Mouse (Mus musculus): ENCODE results near the gene Wdr18. TPM values are rescaled to one million over a fixed set of nuclear protein-coding genes. Genes with fewer than 3 reads are reported as not detected.

The Wdr18 gene
- 22.7 and 23.6 TPM in 2 replicates for polyA plus RNA-seq (2012; rRNA removed)

DNA sequence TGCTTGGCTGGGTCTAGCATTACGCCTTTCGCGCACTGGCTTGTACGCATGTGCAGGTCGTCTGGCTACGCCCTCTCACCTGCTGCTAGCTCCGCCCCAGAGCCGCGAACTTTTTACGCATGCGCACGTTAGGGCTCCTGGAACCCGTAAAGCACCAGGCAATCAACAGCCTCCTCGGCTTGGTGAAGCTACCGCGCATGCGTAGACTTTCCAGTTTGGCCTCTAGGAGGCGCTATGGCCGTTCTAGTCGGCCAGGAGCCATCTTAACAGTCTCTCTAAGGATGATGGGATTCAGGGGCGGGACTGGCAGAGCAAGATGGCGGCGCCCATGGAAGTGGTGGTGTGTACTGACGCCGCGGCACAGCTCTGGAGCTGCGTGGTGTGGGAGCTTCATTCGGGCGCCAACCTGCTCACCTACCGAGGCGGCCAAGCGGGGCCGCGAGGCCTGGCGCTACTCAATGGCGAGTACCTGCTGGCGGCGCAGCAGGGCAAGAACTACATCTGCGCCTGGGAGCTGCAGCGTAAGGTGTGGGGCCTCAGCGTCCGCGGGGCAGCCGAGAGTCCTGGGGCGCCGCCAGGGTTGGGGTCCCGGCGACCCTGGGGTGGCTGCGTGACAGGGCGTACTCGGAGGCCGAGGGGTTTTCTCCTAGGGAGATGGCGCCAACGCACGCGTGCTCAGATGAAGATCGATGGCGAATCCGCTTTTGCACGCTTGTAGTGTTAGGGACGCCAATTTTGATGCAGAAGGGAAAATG, at the start of gene Wdr18:
Gene Wdr18 (plus strand): TSS at position 306 of the 755 bp plus-strand sequence.

DNA sequence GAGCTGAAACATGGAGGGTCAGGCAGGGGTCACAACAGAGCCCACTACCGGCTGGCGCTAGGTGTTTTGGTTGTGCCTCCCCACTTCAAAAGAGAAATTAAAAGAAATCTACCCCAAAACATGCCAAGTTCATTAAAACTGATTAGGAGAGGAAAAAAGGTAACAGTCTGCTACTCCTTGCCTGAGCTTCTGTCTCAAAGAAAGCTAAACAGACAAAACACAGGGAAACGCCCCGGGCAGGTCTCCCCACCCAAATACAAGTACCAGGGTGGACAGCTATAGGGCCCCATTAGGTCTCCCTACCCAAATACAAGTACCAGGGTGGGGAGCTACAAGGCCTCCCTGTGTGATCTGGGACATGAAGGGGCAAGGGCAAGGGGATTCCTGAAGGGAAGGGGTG, 49.4 kb upstream of the Wdr18 start, which contains the start of gene Gm26602:
Gene Gm26602 (plus strand): TSS at position 301 of the 400 bp plus-strand sequence.

DNA sequence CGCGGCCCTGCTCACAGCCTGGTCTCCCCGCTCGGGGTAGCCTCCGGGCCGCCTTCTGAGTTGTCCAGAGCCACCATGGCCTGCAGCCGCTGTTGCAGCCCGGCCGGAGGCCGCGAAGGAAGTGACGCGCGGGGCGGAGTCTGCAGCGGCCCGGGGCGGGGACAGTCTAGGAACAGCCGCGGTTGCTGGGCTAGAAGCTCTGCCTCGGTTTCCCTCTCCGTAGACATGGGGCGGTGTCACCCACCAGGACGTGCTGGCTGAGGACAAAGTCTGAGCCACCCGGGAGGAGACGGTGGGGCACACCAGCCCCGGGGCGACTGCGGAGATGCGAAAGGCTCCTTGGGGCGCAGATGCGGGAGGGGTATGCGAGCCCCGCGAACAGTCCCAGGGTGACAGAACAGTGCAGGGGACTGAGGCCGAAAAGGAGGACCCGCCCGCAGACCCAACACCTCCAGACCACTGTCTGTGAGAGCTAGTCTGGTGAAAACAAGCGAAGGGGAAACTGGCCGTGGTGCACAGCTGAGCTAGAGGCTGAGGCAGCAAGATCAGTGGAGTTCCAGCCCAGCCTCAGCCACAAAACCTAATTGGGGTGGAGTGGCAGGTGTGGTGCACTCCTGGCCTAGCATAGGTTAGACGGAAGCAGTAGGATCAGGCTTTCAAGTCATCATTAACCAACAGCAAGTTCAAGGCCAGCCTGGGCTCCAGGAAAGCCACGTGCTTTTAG, 43.0 kb upstream of the Wdr18 start, which contains the start of gene Kiss1r:
Gene Kiss1r (plus strand): TSS at position 164 of the 724 bp plus-strand sequence.

DNA sequence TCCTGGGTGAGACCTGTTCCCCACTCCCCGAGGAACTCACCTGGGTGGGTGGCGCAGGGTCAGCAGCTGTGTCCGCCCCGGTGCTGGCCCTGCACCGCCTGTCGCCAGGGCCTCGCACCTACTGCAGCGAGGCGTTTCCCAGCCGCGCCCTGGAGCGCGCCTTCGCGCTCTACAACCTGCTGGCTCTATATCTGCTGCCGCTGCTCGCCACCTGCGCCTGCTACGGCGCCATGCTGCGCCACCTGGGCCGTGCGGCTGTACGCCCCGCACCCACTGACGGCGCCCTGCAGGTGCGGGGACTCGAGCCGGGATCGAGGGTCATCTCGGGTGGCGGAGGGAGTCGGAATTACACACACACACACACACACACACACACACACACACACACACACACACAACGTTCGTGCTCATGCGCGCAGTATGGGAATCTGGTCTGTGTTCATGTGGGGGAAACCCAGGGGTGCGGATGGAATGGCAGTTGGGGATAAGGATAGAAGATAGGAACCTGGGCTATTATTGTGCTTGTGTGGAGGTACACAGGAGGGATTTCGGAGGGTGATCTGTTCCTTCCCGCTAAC, 38.9 kb upstream of the Wdr18 start, which contains the start of gene R3hdm4:
Gene R3hdm4 (minus strand): TSS at position 251 of the 578 bp plus-strand sequence.

DNA sequence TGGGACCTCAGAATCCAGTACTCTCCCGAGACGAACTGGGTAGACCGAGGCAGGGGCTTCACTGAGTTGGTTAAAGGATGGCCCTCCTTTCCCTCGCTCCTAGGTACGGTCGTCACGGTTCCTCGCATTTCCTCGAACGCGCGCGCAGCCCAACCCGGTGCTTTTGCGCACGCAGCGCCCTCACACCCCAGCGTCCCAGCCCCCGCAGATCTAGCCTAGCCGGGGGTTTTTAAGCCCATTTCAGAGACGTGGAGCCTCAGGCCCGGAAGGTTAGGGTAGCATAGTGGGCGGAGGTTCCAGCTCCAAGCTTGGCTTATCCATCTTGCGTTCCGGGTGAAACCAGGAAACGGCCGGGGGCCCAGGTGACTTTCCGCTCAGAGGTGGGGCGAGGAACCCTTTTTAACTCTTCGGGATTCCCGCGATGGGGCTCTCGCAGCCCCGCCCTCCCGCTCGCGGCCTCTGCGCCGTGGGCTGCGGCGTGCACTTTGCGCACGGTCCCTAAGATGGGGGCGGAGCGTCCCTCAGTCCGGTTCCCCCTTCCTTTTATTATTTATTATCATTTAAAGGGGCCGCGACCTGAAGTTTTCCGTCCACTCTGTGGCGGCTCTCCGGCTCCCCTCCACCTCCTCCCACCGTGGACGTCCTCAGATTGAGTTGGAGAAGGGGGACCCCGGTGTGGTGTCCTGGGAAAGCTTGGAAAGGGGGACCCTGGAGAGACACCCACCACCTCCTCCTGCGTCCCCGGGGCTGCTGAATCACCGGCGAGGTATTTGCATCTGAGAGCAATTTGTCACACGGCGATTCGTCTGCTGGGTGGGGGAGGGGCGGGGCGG, 33.2 kb upstream of the Wdr18 start, which contains the start of gene Arid3a:
Gene Arid3a (plus strand): TSS at position 553 of the 833 bp plus-strand sequence.

DNA sequence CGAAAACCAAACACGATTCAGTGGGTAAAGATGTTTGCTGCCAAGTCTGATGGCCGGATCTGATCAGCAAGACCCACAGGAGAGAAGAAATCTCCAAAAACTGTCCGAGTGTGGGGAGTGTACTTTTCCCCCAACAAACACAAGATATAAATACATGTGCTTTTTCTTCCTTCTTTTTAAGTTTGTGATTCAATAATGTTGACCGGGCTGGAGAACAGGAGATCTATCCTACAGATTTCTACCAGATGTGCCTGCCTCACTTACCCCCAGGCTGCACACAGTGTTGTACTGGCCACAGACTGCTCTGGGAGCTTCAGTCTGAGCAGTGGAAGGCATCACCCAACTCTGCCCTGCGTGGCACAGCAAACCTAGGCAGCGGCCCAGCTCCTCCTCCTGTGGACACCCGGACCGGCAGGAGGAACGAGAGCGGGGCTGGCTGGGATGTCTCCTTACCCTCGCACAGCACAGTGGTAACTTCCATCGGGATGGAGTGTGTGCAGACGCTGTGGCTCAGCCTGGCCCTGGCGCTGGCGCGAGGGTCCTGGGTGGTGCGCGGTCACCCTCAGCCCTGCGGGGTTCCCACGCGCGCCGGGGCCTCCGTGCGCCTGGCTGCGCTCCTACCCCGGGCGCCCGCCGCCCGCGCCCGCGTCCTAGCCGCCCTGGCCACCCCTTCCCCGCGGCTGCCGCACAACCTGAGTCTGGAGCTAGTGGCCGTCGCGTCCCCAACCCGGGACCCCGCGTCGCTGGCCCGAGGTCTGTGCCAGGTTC, 10.6 kb downstream of the Wdr18 start, which contains the start of gene Grin3b:
Gene Grin3b (plus strand): TSS at position 301 of the 768 bp plus-strand sequence.

GRCm38 (mm10) chr10:79984195-79984816, 24.4 kb downstream of the Wdr18 start, which contains the start of gene Tmem259:
Gene Tmem259, minus strand, starts transcription at chr10:79984330.

GRCm38 (mm10) chr10:79988506-79989271, 28.7 kb downstream of the Wdr18 start, which contains the start of gene Cnn2:
Gene Cnn2, plus strand, starts transcription at chr10:79988584.

DNA sequence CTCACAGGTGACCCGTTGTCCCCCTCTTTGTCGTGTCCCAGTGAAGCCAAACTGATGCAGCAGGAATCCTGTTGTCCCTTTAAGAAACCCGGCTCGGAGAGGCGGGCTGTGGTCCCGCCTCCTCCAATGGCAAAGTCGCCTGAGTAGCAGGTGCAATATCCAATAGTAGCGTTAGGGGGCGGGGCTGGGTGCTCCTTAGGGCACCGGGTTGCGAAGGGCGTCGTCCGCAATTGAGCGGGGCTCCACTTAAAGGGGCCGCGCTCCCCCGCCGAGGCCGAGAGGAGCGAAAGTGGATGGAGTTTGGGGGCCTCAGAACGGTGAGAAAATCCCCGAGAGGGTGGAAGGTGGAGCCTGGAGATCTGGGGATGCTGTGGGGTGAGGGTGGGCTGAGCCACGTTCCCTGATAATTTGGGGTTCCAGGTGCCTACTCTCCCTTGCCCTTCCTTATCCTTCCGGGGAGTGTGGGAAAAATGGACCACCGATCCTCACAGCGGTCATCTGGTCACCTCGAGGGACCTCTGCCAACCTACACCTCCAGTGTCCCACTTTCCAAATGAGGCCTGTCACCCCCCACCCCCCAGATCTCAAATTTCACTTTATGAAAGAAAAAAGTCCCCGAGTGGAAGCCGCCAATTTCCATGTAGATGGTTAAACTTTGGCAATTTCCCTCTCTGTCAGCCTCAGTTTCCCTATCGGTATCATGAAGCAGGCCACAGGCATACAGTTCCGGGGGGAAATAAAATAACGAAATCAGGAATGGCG, 36.5 kb downstream of the Wdr18 start, which contains the start of gene Abca7:
Gene Abca7 (plus strand): TSS at position 223 of the 762 bp plus-strand sequence.

DNA sequence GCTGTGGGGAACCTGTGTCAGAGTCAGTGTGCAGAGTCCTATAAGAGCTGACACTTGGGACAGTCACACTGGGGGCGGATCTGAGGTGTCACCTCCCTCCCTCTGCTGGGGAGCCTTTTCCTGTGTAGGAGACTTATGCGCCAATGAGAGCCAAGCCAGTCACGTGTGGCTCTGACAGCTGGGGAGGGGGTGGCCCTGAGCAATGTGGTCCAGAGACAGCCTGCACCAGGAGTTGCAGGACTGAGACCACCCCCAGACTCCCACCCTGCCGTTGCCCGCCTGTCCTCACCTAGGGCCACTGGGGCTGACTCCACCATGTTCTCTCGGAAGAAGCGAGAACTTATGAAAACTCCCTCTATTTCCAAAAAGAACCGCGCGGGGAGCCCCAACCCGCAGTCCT, 56.6 kb downstream of the Wdr18 start, which contains the start of gene Arhgap45:
Gene Arhgap45 (plus strand): TSS at position 143 of the 400 bp plus-strand sequence.

Other genes with a start within 250 kb of the Wdr18 start
- gene Hcn2, start 243.5 kb upstream of the Wdr18 start, polyA plus RNA-seq (2012; rRNA removed) = 0.07 and 0.08 TPM in 2 replicates
- gene Polrmt, start 213.6 kb upstream of the Wdr18 start, polyA plus RNA-seq (2012; rRNA removed) = 15.2 and 16.1 TPM in 2 replicates
- gene Fgf22, start 205.1 kb upstream of the Wdr18 start, polyA plus RNA-seq (2012; rRNA removed) = not detected in 2 replicates
- 40.0 and 46.4 TPM in 2 replicates for gene Rnf126, start 193.2 kb upstream of the Wdr18 start, polyA plus RNA-seq (2012; rRNA removed)
- 0.50 and 0.51 TPM in 2 replicates for gene Fstl3, start 182.9 kb upstream of the Wdr18 start, polyA plus RNA-seq (2012; rRNA removed)
- 1.9 and 3.0 TPM in 2 replicates for gene Prss57, start 169.2 kb upstream of the Wdr18 start, polyA plus RNA-seq (2012; rRNA removed)
- gene Palm, start 166.6 kb upstream of the Wdr18 start, polyA plus RNA-seq (2012; rRNA removed) = 3.6 and 3.9 TPM in 2 replicates
- 0.16 TPM in 2 replicates for gene Misp, start 139.2 kb upstream of the Wdr18 start, polyA plus RNA-seq (2012; rRNA removed)
- gene Ptbp1, start 105.7 kb upstream of the Wdr18 start, polyA plus RNA-seq (2012; rRNA removed) = 117 and 130 TPM in 2 replicates
- 119 and 171 TPM in 2 replicates for gene Prtn3, start 85.7 kb upstream of the Wdr18 start, polyA plus RNA-seq (2012; rRNA removed)
- 6.2 and 6.7 TPM in 2 replicates for gene Plppr3, start 85.5 kb upstream of the Wdr18 start, polyA plus RNA-seq (2012; rRNA removed)
- 36.8 and 63.1 TPM in 2 replicates for gene Elane, start 73.9 kb upstream of the Wdr18 start, polyA plus RNA-seq (2012; rRNA removed)
- 0.03 TPM in 1 of 2 replicates, not detected in the other for gene Cfd, start 69.3 kb upstream of the Wdr18 start, polyA plus RNA-seq (2012; rRNA removed)
- gene Med16, start 51.2 kb upstream of the Wdr18 start, polyA plus RNA-seq (2012; rRNA removed) = 11.7 and 12.4 TPM in 2 replicates
- gene Gm26602, start 49.3 kb upstream of the Wdr18 start, polyA plus RNA-seq (2012; rRNA removed) = not detected in 2 replicates
- 0.23 and 0.24 TPM in 2 replicates for gene Kiss1r, start 43.2 kb upstream of the Wdr18 start, polyA plus RNA-seq (2012; rRNA removed)
- 28.2 and 33.7 TPM in 2 replicates for gene R3hdm4, start 38.9 kb upstream of the Wdr18 start, polyA plus RNA-seq (2012; rRNA removed)
- 4.7 and 5.8 TPM in 2 replicates for gene Arid3a, start 33.1 kb upstream of the Wdr18 start, polyA plus RNA-seq (2012; rRNA removed)
- gene Grin3b, start 10.6 kb downstream of the Wdr18 start, polyA plus RNA-seq (2012; rRNA removed) = 0.02 and 0.05 TPM in 2 replicates
- gene Tmem259, start 24.2 kb downstream of the Wdr18 start, polyA plus RNA-seq (2012; rRNA removed) = 49.9 and 57.6 TPM in 2 replicates
- gene Cnn2, start 28.4 kb downstream of the Wdr18 start, polyA plus RNA-seq (2012; rRNA removed) = 13.6 and 16.7 TPM in 2 replicates
- gene Abca7, start 36.3 kb downstream of the Wdr18 start, polyA plus RNA-seq (2012; rRNA removed) = 8.8 and 11.5 TPM in 2 replicates
- 17.5 and 19.8 TPM in 2 replicates for gene Arhgap45, start 56.5 kb downstream of the Wdr18 start, polyA plus RNA-seq (2012; rRNA removed)
- gene Polr2e, start 79.6 kb downstream of the Wdr18 start, polyA plus RNA-seq (2012; rRNA removed) = 118 and 119 TPM in 2 replicates
- 378 and 411 TPM in 2 replicates for gene Gpx4, start 87.0 kb downstream of the Wdr18 start, polyA plus RNA-seq (2012; rRNA removed)
- 8.9 and 9.8 TPM in 2 replicates for gene Sbno2, start 145.4 kb downstream of the Wdr18 start, polyA plus RNA-seq (2012; rRNA removed)
- 88.1 and 91.3 TPM in 2 replicates for gene Stk11, start 155.7 kb downstream of the Wdr18 start, polyA plus RNA-seq (2012; rRNA removed)
- gene Atp5d, start 178.5 kb downstream of the Wdr18 start, polyA plus RNA-seq (2012; rRNA removed) = 174 and 199 TPM in 2 replicates
- gene Cbarp, start 180.7 kb downstream of the Wdr18 start, polyA plus RNA-seq (2012; rRNA removed) = 1.4 and 1.8 TPM in 2 replicates
- gene Midn, start 188.1 kb downstream of the Wdr18 start, polyA plus RNA-seq (2012; rRNA removed) = 8.2 and 9.9 TPM in 2 replicates
- gene Cirbp, start 205.8 kb downstream of the Wdr18 start, polyA plus RNA-seq (2012; rRNA removed) = 19.1 and 20.7 TPM in 2 replicates
- 8.6 TPM in 2 replicates for gene 1600002K03Rik, start 212.8 kb downstream of the Wdr18 start, polyA plus RNA-seq (2012; rRNA removed)
- gene Efna2, start 219.3 kb downstream of the Wdr18 start, polyA plus RNA-seq (2012; rRNA removed) = 0.37 and 0.46 TPM in 2 replicates